Mouse (Mus musculus) left cerebral cortex, postnatal 25 days (tissue): Measurements from ENCODE around the gene Rcan2. TPM values are rescaled to one million over a fixed set of nuclear protein-coding genes. Genes with fewer than 3 reads are reported as not detected.

ENCODE experiments used
- DNase-seq, 2 experiments: peaks; one replicate each; pipeline ENCODE4 v3.0.0; 2022; ENCODE audit warnings: low spot score in 2 of 2, mixed read lengths in 1 of 2
- intact Hi-C: fragments of 180-260 bp; cut with DNase I; formaldehyde crosslinking; loops from one replicate; pipeline ENCODE4 v1.15.1; 2025
- total RNA-seq, 2 experiments: library from RNA; stranded (reverse); gene quantifications; 2 replicates each; pipeline ENCODE4 v1.2.3; 2021

Gene Rcan2
- total RNA-seq, 2 experiments from 2014 or later, result 171 to 178 TPM

DNA sequence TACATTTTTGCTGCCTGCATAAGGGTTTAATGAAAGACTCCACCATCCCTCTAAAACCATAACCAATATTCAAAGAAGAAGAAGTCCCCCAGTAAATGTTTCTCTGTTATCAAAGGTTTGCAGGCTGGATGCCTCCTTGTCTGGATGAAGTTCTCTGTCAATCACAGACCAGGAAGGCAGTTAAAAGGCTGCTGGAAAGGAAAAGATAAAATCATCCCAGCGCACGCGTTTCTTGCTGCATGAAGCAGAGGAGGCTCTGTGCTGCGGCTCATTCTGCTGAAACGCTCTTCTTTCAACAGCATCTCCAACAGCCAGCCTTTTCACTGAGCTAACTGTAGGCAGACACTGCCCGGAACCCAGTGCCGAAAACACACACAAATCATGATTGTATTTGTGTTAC lies 196.4 kb downstream of the Rcan2 start:
- DNase-seq, result peak in 1 of 2 experiments; percentile 42
- intact Hi-C loops, result no loop called here

DNA sequence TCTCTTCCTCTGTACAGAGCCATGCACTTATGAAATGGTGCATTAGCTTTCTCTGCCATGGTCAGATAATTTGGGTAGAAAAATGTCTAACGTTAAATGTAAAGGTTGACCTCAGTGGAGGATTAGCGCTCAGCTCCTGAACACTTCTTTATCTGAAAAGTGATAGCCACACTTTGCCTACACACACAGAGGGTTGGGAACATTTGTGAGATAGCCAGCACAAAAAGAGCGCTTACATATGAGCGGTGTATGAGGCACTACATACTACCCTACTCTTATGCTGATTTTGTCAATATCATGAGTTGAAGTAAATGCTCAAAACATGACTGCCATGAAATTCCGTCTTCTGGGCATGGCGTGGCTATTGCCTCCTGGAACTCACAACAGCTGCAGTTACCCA lies 196.9 kb downstream of the Rcan2 start:
- DNase-seq, result no peak
- intact Hi-C loops, result no loop called here

DNA sequence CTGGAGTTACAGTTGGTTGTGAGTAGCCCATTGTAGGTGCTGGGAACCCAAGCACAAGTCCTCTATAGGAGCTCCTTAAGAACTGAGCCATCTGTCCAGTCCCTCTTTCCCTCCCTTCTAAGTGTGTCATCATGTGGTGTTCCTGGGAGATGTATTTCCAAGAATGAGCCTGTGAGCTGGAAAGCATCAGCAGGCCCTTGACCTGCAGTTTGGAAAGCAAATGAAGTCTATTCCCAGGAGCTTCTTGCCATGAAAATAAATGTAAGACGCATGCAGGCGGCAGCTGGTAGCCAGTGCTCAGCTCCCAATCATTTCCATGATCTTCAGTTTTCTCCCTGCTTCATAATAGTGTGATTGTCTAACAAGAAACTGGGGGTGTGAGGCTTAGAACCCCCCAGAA lies 203.2 kb downstream of the Rcan2 start:
- no peak for DNase-seq
- intact Hi-C loops, result no loop called here

DNA sequence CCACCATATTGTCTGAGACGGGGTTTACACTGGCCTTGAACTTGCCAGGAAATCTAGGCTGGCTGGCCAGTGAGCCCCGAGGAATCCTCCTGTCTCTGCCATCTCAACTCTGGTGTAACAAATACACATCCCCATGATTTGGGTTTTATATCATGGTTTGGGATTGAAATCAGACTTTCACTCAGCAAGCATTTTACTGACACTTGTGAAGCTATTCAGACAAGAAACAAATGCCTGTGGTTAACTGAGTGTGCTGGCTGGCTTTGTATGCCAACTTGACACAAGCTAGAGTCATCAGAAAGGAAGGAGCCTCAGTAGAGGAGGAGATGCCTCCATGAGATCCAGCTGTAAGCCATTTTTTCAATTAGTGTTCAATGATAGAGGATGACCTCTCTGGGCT lies 206.3 kb downstream of the Rcan2 start:
- no peak for DNase-seq
- intact Hi-C loops, result no loop called here

DNA sequence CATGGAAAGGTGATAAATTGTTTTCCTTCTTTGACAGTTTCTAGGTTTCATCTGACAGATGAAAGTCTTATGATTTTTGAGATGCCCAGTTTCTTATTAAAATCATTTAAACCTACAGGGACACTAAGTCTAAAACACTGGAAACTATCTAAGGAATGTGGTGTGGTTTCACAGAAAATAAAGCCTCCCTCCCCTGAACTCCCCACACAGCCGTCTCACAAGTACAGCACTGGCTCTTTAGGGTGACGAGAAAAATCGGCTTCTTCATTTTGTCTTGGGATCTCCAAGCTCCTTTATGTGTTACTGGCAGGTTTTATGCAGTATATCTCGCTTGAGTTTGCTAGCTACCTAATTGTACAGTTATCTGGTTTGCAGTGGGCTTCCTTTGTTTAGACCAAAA lies 210.8 kb downstream of the Rcan2 start:
- intact Hi-C loops, result no loop called here

DNA sequence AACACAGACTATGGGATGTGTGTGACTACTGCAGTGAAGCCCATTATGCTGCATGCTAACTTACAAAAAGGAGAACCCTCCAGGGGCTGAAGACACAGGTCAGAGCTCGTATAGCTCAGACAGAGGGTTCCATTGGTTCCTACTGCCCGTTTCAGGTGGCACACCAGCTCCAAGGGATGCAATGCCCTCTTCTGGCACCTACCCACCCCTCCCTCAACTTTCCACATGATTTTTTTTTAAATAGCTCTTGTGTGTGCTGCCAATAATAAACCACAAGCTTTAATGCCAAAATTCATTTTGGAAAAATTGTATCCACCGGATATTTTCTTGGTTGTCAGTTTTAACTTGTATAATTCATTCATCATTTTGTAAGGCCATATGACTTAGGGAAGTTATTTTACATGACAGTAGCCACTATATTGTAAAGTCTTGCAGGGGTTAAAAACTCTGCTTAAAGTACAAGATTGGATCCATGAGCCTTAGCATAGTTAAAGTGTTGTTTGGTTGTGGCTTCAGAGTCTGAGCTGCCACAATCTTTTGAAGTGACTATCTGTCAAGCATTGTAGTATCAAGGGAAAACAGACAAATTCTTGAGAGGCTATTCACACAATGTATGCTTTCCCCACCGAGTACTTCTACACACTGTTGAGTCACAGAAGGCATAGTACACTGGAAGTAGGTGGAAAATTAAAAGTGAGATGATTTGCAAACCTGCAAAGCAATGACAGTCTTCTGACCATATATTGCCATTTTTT lies 212.8 kb downstream of the Rcan2 start:
- no peak for DNase-seq
- intact Hi-C loops, result no loop called here

More for the DNA sequence above, 210.8 kb downstream of the Rcan2 start:
- DNase-seq, result no peak

DNA sequence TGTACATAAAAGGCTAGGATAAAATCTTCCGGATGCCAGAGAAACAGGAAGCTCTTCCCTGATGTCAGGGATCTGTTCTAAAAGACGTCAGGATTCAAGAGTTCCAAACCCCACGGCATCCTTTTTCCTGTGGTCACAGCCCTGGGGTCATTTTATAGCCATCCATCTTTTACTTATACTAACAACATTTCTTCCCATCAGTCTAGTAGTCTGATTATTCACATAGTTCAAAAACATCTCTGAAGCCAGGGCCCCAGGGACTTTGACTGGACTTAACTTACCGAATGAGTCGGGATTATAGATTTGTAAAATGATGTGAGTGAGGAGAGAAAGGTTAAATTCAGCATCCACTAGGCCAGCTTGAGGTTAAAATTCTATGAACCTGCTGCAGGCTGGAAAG lies 215.2 kb downstream of the Rcan2 start:
- no peak for DNase-seq
- intact Hi-C loops, result no loop called here

DNA sequence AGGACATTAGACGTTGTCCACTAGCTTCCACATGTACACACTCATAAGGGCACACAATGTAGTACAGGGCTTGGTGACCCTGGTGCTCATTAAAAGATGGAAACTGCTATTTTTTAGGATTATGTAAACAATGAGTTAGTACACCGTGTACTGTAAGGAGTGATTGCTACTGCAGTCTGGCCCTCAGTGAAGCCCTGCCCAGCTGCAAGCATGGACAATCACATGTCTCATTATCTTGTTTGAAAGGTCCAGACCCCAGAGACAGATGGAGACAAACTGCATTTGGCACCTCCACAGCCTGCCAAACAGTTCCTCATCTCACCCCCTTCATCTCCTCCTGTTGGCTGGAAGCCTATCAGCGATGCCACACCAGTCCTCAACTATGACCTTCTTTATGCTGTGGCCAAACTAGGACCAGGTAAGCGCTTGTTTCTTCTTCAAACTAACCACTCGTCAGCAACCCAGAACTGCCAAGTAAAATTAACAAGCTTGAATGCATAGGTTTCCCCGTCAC lies 219.6 kb downstream of the Rcan2 start:
- intact Hi-C loops, result loop anchor here (10.0 kb wide), 1 partner anchor 66 kb away; no protein-coding TSS in a partner anchor
- DNase-seq, result no peak

DNA sequence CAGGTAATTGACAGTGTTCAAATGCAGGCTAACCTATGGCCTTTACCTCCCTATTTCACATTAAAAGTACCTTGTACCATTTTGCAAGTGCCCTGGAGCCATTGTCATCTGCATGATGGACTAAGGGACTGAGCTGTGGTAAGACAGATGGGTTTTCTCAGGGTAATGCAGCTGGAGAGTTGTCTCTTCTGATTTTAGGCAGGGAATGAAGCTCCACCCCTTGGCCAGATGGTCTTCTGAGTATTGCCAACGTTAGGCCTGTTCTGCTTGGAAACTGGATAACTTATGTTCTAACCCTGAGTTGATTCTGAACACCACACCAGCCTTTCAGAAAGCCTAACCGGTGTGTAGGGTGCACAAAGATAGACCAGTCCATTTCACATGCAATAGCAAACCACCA lies 222.7 kb downstream of the Rcan2 start:
- DNase-seq, result peak in 1 of 2 experiments; percentile 26
- intact Hi-C loops, result loop anchor here (10.0 kb wide), 1 partner anchor 69 kb away; no protein-coding TSS in a partner anchor

DNA sequence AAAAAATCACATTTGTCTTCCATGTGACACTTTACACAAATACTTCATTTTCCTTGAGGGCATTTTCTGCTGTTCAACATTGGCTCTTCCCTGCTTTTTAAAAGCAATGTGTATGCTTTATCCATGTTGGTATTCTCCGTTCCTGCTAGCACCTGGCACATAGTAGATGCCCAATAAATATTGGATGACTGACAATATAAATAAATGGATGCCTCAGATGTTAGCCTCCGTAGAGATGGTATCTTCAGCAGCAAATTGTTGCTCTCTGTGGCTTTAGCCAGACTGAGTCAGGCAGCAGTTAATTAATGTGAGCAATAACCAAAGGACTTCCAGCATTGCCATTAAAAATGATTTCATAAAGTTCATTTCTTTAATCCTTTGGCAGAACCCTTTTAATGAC lies 223.9 kb downstream of the Rcan2 start:
- intact Hi-C loops, result loop anchor here (10.0 kb wide), 1 partner anchor 70 kb away; no protein-coding TSS in a partner anchor
- no peak for DNase-seq

DNA sequence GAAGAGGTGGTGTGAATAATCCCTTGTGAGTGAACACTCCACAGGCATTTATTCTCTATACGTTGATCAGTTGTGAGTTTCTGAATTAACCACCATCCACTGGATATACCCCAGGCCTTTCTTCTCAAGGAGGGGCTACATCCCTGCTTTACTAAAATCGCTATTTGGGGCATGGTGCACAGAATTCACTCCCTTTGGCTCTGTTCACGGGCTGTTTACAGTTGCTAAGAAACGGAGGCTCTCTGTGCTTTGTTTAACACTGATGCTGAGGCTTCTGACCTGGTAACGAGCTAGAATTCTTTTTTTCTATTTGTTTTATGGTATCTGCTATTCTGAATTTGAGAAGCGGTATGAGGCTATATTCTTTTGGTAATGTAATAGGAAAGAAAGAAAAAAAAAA lies 224.8 kb downstream of the Rcan2 start:
- intact Hi-C loops, result loop anchor here (10.0 kb wide), 1 partner anchor 71 kb away; no protein-coding TSS in a partner anchor
- no peak for DNase-seq

DNA sequence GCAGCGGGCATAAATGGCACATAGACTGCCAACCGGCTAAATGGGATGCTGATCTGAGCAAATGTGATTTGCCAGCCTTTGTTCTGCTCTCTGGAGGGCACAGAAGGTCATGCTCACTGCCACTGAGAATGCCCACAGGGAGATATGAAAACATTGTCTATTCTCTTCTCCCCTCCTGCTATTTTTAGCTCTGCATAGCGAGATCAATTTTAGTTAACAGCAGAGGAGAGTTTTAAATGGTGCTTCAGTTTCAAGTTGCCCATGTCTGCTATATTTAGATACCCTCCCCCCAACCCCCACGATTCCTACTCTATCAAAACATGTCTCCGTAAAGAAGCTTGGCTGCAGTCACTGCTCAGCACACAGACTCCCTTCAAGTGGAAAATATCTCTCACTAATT lies 225.2 kb downstream of the Rcan2 start:
- intact Hi-C loops, result loop anchor here (10.0 kb wide), 1 partner anchor 72 kb away; no protein-coding TSS in a partner anchor

DNA sequence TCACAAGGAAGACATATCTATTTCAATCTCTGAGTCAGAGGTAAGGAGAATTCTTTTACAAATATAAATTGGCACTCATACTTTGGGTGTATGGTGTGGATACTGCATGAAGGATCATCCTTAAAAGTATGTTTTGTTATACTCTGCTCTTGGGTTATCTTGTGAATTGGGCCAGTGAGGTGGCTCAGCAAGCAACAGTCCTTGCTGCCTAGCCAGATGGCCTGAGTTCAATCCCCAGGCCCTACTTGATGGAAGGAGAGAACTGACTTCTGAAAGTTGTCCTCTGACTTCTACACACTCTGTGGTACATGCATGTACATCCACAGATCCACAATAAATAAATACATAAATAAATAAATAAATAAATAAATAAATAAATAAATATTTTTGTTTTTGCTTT lies 225.6 kb downstream of the Rcan2 start:
- intact Hi-C loops, result loop anchor here (10.0 kb wide), 1 partner anchor 72 kb away; no protein-coding TSS in a partner anchor
- DNase-seq, result no peak

More for the DNA sequence above, 225.2 kb downstream of the Rcan2 start:
- peak; percentile 28 to 54 for DNase-seq

DNA sequence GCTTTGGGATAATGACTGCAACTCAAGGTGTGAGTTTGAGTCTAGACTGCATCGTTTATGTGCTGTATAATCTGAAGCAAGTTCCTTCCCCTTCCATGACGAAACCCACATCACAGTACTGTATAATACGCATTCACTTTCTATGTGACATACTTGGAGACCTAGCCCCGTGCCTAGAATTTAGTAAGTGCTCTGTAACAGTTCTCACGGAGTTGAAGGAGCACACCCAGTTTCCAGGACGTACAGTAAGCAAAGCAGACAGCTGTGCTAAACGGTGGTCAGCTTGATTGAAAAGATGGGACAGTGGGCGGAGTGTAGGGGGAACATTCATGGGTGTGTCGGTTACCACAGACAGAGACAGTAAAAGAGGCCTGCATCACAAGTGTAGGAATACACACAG lies 226.2 kb downstream of the Rcan2 start:
- no peak for DNase-seq
- intact Hi-C loops, result loop anchor here (10.0 kb wide), 1 partner anchor 73 kb away; no protein-coding TSS in a partner anchor

DNA sequence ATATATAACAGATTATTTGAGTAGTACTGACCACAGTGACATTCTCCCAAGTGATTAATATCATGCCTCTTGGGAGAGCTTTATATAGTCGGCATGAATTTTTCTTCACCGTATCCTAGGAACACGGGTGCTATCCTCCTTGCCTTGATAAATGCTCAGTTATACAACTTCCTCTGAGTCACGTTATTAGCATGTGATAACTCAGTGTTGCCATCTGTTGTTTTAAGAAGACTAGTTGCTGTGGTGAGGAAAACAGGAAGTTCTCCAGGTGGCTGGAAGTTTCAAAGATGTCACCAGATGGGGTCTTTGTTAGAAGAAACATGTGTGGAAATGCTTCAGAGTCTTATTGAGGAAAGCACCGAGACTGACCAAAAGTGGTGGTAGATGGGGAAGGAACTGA lies 228.5 kb downstream of the Rcan2 start:
- intact Hi-C loops, result loop anchor here (10.0 kb wide), 1 partner anchor 75 kb away; no protein-coding TSS in a partner anchor
- DNase-seq, result peak in 1 of 2 experiments; percentile 15

DNA sequence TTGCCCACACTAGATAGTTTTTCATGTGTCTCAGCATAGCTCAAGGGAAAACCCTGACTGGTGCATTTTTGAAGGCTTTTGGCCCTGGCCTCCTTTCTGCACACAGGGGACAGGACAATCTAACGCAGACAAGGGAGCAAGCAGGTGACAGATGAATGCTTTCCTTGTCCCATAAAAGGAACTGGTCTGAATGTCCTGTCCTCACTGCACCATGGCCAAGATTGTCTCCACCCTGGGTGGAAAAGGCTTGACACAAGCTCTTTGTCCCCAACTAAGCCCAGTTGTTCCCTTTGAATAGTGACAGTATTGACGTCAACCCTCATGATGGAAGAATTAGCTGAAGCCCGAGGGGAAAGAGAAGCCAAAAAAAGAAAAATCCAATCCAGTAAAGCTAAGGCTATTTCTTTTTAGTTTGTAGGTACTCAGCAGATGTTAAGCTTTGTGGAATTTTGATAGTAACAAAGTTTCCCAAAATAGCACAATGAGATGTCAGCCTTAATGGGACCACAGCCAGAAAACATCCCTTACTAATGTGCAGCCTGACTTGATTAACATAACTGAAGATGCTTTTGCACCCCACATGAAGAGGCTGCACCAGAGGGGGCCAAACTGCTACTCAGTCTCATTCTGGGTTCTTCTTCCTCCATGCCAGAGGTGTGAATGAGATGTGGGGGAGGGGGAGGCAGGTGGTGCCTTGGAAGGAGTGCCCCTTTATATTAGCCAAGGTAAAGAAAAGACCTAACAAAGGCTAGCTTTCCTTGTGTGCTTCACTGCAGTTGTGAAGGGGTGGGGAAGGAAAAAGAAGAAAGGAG lies 229.8 kb downstream of the Rcan2 start:
- peak in 1 of 2 experiments; percentile 40 for DNase-seq

DNA sequence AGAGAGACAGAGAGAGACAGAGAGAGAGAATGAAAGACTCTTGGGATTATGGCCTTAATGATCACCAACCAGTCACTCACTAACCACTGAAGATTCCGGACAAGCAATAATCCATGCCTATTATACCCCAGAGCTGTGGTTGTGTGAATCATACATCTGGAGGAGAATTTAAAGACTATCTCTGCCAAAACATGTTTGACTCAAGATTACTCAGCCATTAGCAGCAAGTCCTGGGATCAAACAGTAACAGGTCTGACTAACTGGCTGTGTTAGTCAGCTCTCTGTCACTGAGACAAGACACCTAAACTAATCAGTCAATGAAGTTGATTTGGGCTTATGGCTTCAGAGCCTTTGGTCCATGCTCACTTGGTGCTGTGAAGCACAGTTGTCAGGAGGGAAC lies 233.9 kb downstream of the Rcan2 start:
- DNase-seq, result no peak
- intact Hi-C loops, result loop anchor here (5.0 kb wide), 1 partner anchor 338 kb away; no protein-coding TSS in a partner anchor

More for the DNA sequence above, 229.8 kb downstream of the Rcan2 start:
- intact Hi-C loops, result no loop called here

DNA sequence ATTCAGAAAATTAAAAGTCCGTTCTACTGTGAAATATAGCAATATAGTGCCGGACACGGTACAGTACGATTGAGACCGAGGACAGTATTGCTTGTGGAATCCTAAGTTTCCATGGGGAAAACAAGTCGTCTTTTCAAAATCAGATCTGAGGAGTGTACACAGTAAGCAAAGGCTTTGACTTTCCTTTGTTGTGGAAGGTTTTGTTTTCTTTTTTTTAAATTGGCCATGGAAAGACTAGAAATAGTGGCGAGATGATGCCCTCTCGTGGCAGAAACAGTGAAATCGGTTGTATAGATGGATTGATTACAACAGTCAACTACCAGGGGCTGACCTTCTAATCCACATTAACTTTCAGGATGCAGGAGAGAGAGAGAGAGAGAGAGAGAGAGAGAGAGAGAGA lies 237.5 kb downstream of the Rcan2 start:
- DNase-seq, result peak; percentile 51 to 54
- intact Hi-C loops, result loop anchor here (1.0 to 5.0 kb wide), 2 partner anchors 155 to 341 kb away; no protein-coding TSS in a partner anchor

DNA sequence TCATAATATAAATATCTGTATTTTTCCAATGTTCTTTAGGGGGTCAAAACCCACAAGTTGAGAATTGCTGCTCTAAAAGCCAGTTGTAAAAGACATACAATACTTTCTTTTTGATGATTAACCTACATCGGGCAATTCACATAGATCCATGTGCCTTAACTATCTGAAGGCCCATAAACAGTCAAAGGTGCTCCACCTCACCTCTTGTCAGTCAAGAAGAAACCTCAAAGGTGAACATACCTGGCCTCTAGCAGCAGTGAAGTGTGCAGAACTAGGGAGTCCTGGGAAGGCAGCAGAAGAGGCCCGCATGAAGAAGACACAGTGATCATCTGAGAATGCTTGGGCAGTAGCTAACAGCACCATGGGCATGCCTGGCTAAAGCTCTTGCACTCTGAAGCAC lies 239.3 kb downstream of the Rcan2 start:
- no peak for DNase-seq
- intact Hi-C loops, result no loop called here

DNA sequence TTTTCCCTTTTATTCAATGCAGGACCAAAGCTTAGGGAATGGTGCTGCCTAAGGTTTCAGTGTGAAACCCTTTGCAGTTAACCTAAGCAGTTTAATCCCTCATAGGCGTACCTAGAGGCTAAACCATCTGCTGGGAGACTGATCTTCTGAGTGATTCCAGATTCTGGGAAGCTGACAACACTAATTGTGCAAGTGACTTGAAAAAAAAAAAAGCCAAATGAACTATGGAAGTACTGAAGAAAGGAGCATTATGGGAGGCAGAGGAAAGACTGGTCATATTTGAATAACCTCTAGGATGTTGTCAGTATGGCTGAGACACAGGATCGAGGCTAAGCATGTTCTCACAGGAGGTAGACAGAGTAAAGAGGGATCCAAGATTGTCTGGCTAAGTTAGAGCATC lies 241.2 kb downstream of the Rcan2 start:
- DNase-seq, result no peak
- intact Hi-C loops, result no loop called here
